9 mouse cellular contexts compared by ENCODE assay signal in genomic region chr6:112700392-112700791, GRCm38 (mm10). TPM values are rescaled to one million over a fixed set of nuclear protein-coding genes. Genes with fewer than 3 reads are reported as not detected.
DNase-seq lines count a peak whose midpoint lies in the region; ATAC-seq and TF ChIP-seq lines count a peak whose summit lies in the region.
"Had no signal": no experiment of that assay in that cellular context is flagged by ENCODE, and none has a peak within 500 bp of the region (broad histone marks: within the 10 kb centered on the region; RNA-seq: fewer than 3 reads in every experiment).

No protein-coding gene starts in this region.

- H3K27me3 ChIP-seq in cerebellum, adult 2 months (ENCODE audit: control insufficient read depth, insufficient read depth, low read length) = no peaks in the 10 kb centered on the region
- no peaks in the 10 kb centered on the region for H3K27me3 ChIP-seq in heart, postnatal 0 days (ENCODE audit: control insufficient read depth, insufficient read depth, low read length)
- H3K27me3 ChIP-seq in liver, embryonic 14.5 days (ENCODE audit: control insufficient read depth, insufficient read depth, low read length) = no peaks in the 10 kb centered on the region

- no peak overlapping the region for H3K4me2 ChIP-seq in heart, postnatal 0 days (ENCODE audit: low read depth, low read length)
- H3K4me2 ChIP-seq in liver, embryonic 14.5 days (ENCODE audit: low read depth) = no peak overlapping the region
- H3K4me2 ChIP-seq: heart, embryonic 15.5 days had no signal

- no peaks in the 10 kb centered on the region for H3K9me3 ChIP-seq in heart, postnatal 0 days (replicated peaks; ENCODE audit: control insufficient read depth, low read length)
- no peaks in the 10 kb centered on the region for H3K9me3 ChIP-seq in liver, embryonic 14.5 days (ENCODE audit: control insufficient read depth, low read length)
- H3K9me3 ChIP-seq: heart, embryonic 15.5 days had no signal

- ATAC-seq in heart, postnatal 0 days (ENCODE audit: insufficient read depth, low read depth) = no peak
- no peak for ATAC-seq in liver, embryonic 14.5 days (ENCODE audit: insufficient read depth)

- TF ChIP-seq EP300 in heart, postnatal 0 days (IDR thresholded peaks at IDR 0.05; ENCODE audit: low read depth) = no peak
- TF ChIP-seq EP300 in liver, embryonic 14.5 days (IDR thresholded peaks at IDR 0.05; ENCODE audit: low read depth) = no peak

- peak; percentile 78 for TF ChIP-seq CTCF in cerebellum, adult 2 months (IDR thresholded peaks at IDR 0.05; ENCODE audit: borderline replicate concordance, insufficient read depth, low read depth, low read length)
- peak; percentile 82 for TF ChIP-seq CTCF in heart, postnatal 0 days (IDR thresholded peaks at IDR 0.05; ENCODE audit: low read depth)
- TF ChIP-seq CTCF in liver, embryonic 14.5 days (IDR thresholded peaks at IDR 0.05; ENCODE audit: low read depth) = peak; percentile 75

- H3K9ac ChIP-seq in heart, postnatal 0 days (replicated peaks; ENCODE audit: low read depth, low read length) = no peak overlapping the region
- H3K9ac ChIP-seq in liver, embryonic 14.5 days (replicated peaks) = no peak overlapping the region
- H3K9ac ChIP-seq: heart, embryonic 15.5 days had no signal

- 0% methylated on average over 1 of the region's 1 CpGs for WGBS in cerebellum, adult 2 months
- WGBS in heart, postnatal 0 days = 0% methylated on average over 1 of the region's 1 CpGs
- 0% methylated on average over 1 of the region's 1 CpGs for WGBS in liver, embryonic 14.5 days (ENCODE audit: insufficient replicate concordance)

- no peaks in the 10 kb centered on the region for H3K36me3 ChIP-seq in heart, postnatal 0 days (replicated peaks; ENCODE audit: control insufficient read depth, insufficient read depth, low read length)
- H3K36me3 ChIP-seq in liver, embryonic 14.5 days (replicated peaks; ENCODE audit: control insufficient read depth, insufficient read depth, low read depth) = no peaks in the 10 kb centered on the region
- H3K36me3 ChIP-seq: heart, embryonic 15.5 days had no signal

- no peak overlapping the region for H3K4me3 ChIP-seq in cerebellum, adult 2 months (replicated peaks; ENCODE audit: insufficient read depth, low read depth, low read length)
- no peak overlapping the region for H3K4me3 ChIP-seq in heart, postnatal 0 days (ENCODE audit: low read depth, low read length)
- H3K4me3 ChIP-seq in liver, embryonic 14.5 days (ENCODE audit: insufficient read depth in 1 of 2, low read depth in 2 of 2, low read length in 2 of 2) = no peak overlapping the region
- H3K4me3 ChIP-seq: heart, embryonic 15.5 days had no signal

- H3K27ac ChIP-seq in cerebellum, adult 2 months (ENCODE audit: insufficient read depth, low read length) = no peak overlapping the region
- H3K27ac ChIP-seq in heart, postnatal 0 days (ENCODE audit: low read depth) = no peak overlapping the region
- H3K27ac ChIP-seq in liver, embryonic 14.5 days = no peak overlapping the region
- H3K27ac ChIP-seq: heart, embryonic 15.5 days had no signal

- no peaks in the 10 kb centered on the region; the same call in 1 of the 2 replicates for H3K4me1 ChIP-seq in cerebellum, adult 2 months (ENCODE audit: control insufficient read depth, insufficient read depth, low read length)
- peaks cover 6% of the 10 kb centered on the region; the same call in 1 of the 2 replicates for H3K4me1 ChIP-seq in heart, postnatal 0 days (ENCODE audit: control insufficient read depth, insufficient read depth)
- H3K4me1 ChIP-seq in liver, embryonic 14.5 days (replicated peaks; ENCODE audit: control insufficient read depth in 2 of 2, insufficient read depth in 2 of 2, low read length in 1 of 2) = peaks cover 3 to 6% of the 10 kb centered on the region in 2 experiments

- no peak for TF ChIP-seq POLR2A in cerebellum, adult 2 months (IDR thresholded peaks at IDR 0.05; ENCODE audit: borderline replicate concordance, insufficient read depth, low read length)

- peak; percentile 38 for DNase-seq in gastrocnemius, adult 18-20 months (ENCODE audit: low spot score)
- no peak for DNase-seq in gastrocnemius, postnatal 25 days
- DNase-seq in right cerebral cortex, postnatal 14 days = peak; percentile 38
- DNase-seq in right cerebral cortex, adult 18-20 months = no peak
- DNase-seq in cerebellum, adult 2 months = peak; percentile 53 to 70
- DNase-seq in heart, postnatal 0 days (ENCODE audit: low spot score) = peak; percentile 19
- no peak for DNase-seq in liver, embryonic 14.5 days (ENCODE audit: low read depth in 3 of 3, low spot score in 3 of 3)
- DNase-seq in spleen, postnatal 36 days (ENCODE audit: low spot score in 2 of 2) = peak; percentile 18 to 27

RNA-seq across cellular contexts. Expression of gene Rad18, which starts 3.9 kb away (rescaled TPM):
- under 1 TPM; 0.78 to 0.94 TPM for total RNA-seq in gastrocnemius, adult 18-20 months (2021)
- 1 to 10 TPM in 1 of 2 experiments, under 1 TPM in 1; 0.54 to 1.6 TPM for total RNA-seq in gastrocnemius, postnatal 25 days (2021)
- polyA plus RNA-seq in cerebellum, adult 2 months (2012; rRNA removed) = 3.2 and 3.3 TPM in 2 replicates
- total RNA-seq in heart, postnatal 0 days (2014; rRNA removed; ENCODE audit: low replicate concordance) = 8.7 and 22.2 TPM in 2 replicates
- polyA plus RNA-seq in heart, postnatal 0 days (2015; fragmentation: Nextera tagmentation; extraction: Ambion mirVana) = 6.7 and 7.6 TPM in 2 replicates
- polyA plus RNA-seq in liver, embryonic 14.5 days (2012; rRNA removed) = 7.2 and 8.3 TPM in 2 replicates
- 22.4 and 26.0 TPM in 2 replicates for polyA plus RNA-seq in liver, embryonic 14.5 days (2014; fragmentation: Nextera tagmentation; extraction: Ambion mirVana)

Comparison
In these comparisons a context has a peak if more than half of its experiments do, and no peak if none do; other contexts are left out.
1. DNase-seq: peak in gastrocnemius, adult 18-20 months (single experiment), right cerebral cortex, postnatal 14 days (single experiment), cerebellum, adult 2 months (2 of 2), heart, postnatal 0 days (single experiment) and spleen, postnatal 36 days (2 of 2); none in gastrocnemius, postnatal 25 days (single experiment), right cerebral cortex, adult 18-20 months (single experiment) and liver, embryonic 14.5 days (0 of 3).
2. Peak in every context shown above with its lines, with median percentiles within 50 percentile points of each other: CTCF ChIP-seq.